Mouse (Mus musculus): ENCODE measurements around the gene Me1. TPM values are rescaled to one million over a fixed set of nuclear protein-coding genes. Genes with fewer than 3 reads are reported as not detected.

The Me1 gene
- polyA plus RNA-seq, 1 experiment: 81.3 TPM

GRCm38 (mm10) chr9:86543451-86543850 is 152.3 kb downstream of the Me1 start:
- TF ChIP-seq CTCF (IDR thresholded peaks at IDR 0.05; ENCODE audit: borderline replicate concordance, insufficient read depth, low read length): no peak
- no peak for TF ChIP-seq POLR2A (IDR thresholded peaks at IDR 0.05; ENCODE audit: low read depth, low read length)
- H3K4me3 ChIP-seq (ENCODE audit: insufficient read depth, low read length): no peak overlapping the region
- no peak overlapping the region for H3K27ac ChIP-seq (ENCODE audit: insufficient read depth, low read length)
- no peaks in the 10 kb centered on the region for H3K4me1 ChIP-seq (ENCODE audit: control insufficient read depth, insufficient read depth, low read length)

GRCm38 (mm10) chr9:86534071-86534470 is 161.7 kb downstream of the Me1 start:
- Histone ChIP-seq H3K4me3 (ENCODE audit: insufficient read depth, low read length) (no peak overlapping the region), H3K4me1 (ENCODE audit: control insufficient read depth, insufficient read depth, low read length) (no peaks in the 10 kb centered on the region), H3K27ac (ENCODE audit: insufficient read depth, low read length) (no peak overlapping the region)
- no peak for TF ChIP-seq CTCF (IDR thresholded peaks at IDR 0.05; ENCODE audit: borderline replicate concordance, insufficient read depth, low read length)
- no peak for TF ChIP-seq POLR2A (IDR thresholded peaks at IDR 0.05; ENCODE audit: low read depth, low read length)

Other genes starting within 250 kb of the Me1 start
- gene Ube2cbp, start 231.0 kb downstream of the Me1 start, polyA plus RNA-seq (2011; ENCODE audit: insufficient read length, low read depth, missing spikeins): 1.1 and 1.8 TPM in 2 replicates
- gene Dop1a, start 228.8 kb downstream of the Me1 start, polyA plus RNA-seq (2011; ENCODE audit: insufficient read length, low read depth, missing spikeins): 24.9 and 27.5 TPM in 2 replicates
- gene Pgm3, start 124.1 kb downstream of the Me1 start, polyA plus RNA-seq (2011; ENCODE audit: insufficient read length, low read depth, missing spikeins): 27.6 and 30.8 TPM in 2 replicates
- 2.2 and 2.3 TPM in 2 replicates for gene Rwdd2a, start 124.0 kb downstream of the Me1 start, polyA plus RNA-seq (2011; ENCODE audit: insufficient read length, low read depth, missing spikeins)
- gene Prss35, start 47.7 kb upstream of the Me1 start, polyA plus RNA-seq (2011; ENCODE audit: insufficient read length, low read depth, missing spikeins): 7.3 and 23.0 TPM in 2 replicates
- 3.6 and 4.7 TPM in 2 replicates for gene Snap91, start 184.7 kb upstream of the Me1 start, polyA plus RNA-seq (2011; ENCODE audit: insufficient read length, low read depth, missing spikeins)